Mouse (Mus musculus) thymus, adult 2 months (tissue): Measurements from ENCODE around the gene Myh13.

ENCODE experiments used
- CTCF ChIP-seq: fragments of 200-500 bp; IDR thresholded peaks from 2 replicates; pipeline ENCODE4 v1.5.1; 2012; ENCODE audit warnings: mild to moderate bottlenecking, control low read depth, low read length, moderate library complexity, borderline replicate concordance; ENCODE audit not compliant: control insufficient read depth, poor library complexity, insufficient read depth; ENCODE audit errors: extremely low read depth
- POLR2A ChIP-seq: fragments of 200-500 bp; IDR thresholded peaks from 2 replicates; pipeline ENCODE4 v1.6.1; 2012; ENCODE audit warnings: mild to moderate bottlenecking, low read length, control low read depth, moderate library complexity; ENCODE audit not compliant: control insufficient read depth, poor library complexity, insufficient read depth; ENCODE audit errors: extremely low read depth

DNA sequence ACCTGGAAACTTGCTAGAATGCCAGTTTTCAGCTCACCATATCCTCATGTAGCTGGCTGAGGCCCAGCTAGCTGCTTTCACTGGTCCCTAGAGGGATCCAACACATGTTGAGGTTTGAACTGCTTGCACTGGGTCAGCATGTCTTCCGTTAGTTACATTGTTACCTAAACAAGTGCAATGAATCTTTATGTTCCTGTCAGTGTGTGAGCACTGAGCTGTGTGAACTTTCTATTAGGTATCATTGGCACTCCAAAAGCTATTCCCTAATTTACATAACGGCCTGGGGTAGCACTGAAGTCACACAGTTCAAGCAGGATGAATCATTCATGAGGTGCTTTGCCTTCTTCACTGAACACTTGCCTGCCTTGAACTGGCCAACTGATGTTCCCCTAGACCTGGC, 5.1 kb downstream of the Myh13 start:
- TF ChIP-seq CTCF = no peak
- TF ChIP-seq POLR2A = no peak
